Mouse (Mus musculus) hindbrain, embryonic 13.5 days (tissue): ENCODE results near the gene Dhtkd1. TPM values are rescaled to one million over a fixed set of nuclear protein-coding genes. Genes with fewer than 3 reads are reported as not detected.
"Not testable (repeated sequence)": the region's sequence is repeated elsewhere in the genome, so short reads cannot be mapped to it uniquely, and the experiment has no call there.

ENCODE experiments used
- ATAC-seq: fragments of 200-750 bp; cut with Nextera tagmentation; 2 replicates; pipeline ENCODE4 v1.8.0; 2017; ENCODE audit warnings: moderate TSS enrichment; ENCODE audit not compliant: low FRiP score
- H3K27ac ChIP-seq: fragments of 300-500 bp; sonication (generic); 2 replicates; pipeline ENCODE4 v1.5.1; 2015; ENCODE audit warnings: inconsistent platforms, mild to moderate bottlenecking, moderate library complexity
- H3K27me3 ChIP-seq: fragments of 300-500 bp; sonication (generic); 2 replicates; pipeline ENCODE4 v1.6.1; 2015; ENCODE audit warnings: mild to moderate bottlenecking, inconsistent platforms
- H3K36me3 ChIP-seq: fragments of 300-500 bp; sonication (generic); 2 replicates; pipeline ENCODE4 v1.6.1; 2015; ENCODE audit warnings: mild to moderate bottlenecking, inconsistent platforms
- H3K4me1 ChIP-seq: fragments of 300-500 bp; sonication (generic); replicated peaks from 2 replicates; pipeline ENCODE4 v1.6.1; 2015; ENCODE audit warnings: inconsistent platforms
- H3K4me2 ChIP-seq: fragments of 300-500 bp; sonication (generic); 2 replicates; pipeline ENCODE4 v1.6.1; 2015; ENCODE audit warnings: inconsistent platforms, mild to moderate bottlenecking, moderate library complexity
- H3K4me3 ChIP-seq: fragments of 300-500 bp; sonication (generic); 2 replicates; pipeline ENCODE4 v1.5.1; 2015; ENCODE audit warnings: mild to moderate bottlenecking, inconsistent platforms
- H3K9ac ChIP-seq: fragments of 300-500 bp; sonication (generic); 2 replicates; pipeline ENCODE4 v1.6.1; 2015; ENCODE audit warnings: mild to moderate bottlenecking, inconsistent platforms
- H3K9me3 ChIP-seq: fragments of 300-500 bp; sonication (generic); 2 replicates; pipeline ENCODE4 v1.6.1; 2016; ENCODE audit warnings: inconsistent platforms
- WGBS: fragments of 180-500 bp; shearing (Covaris S2); methylation state at CpG from one replicate; pipeline ENCODE4 v1.1.7; 2015; 5-methylcytosine and 5-hydroxymethylcytosine counted together
- polyA plus RNA-seq: library from polyadenylated mRNA; unstranded; fragments of >200 nt; fragmentation: Nextera tagmentation; extraction: Ambion mirVana; gene quantifications from 2 replicates; pipeline ENCODE4 v1.2.1, GENCODE M21; 2015

The Dhtkd1 gene
- polyA plus RNA-seq, result 7.1 and 7.4 TPM in 2 replicates

- Histone ChIP-seq H3K9me3 (no peaks in the 10 kb centered on the region), H3K27me3 (no peaks in the 10 kb centered on the region), H3K27ac (peak within 1 kb of the TSS; percentile 73), H3K36me3 (no peaks in the 10 kb centered on the region), H3K4me1 (peaks cover 20% of the 10 kb centered on the region), H3K4me3 (peak within 1 kb of the TSS; percentile 61), H3K9ac (peak within 1 kb of the TSS; percentile 87), H3K4me2 (peak within 1 kb of the TSS; percentile 78)
- ATAC-seq, result peak; percentile 94
- under 1% methylated on average over 36 of the region's 36 CpGs for WGBS
Measured at GRCm38 (mm10) chr2:5942416-5943032, at the start of gene Dhtkd1. Gene Dhtkd1, minus strand, starts transcription at chr2:5942792.

DNA sequence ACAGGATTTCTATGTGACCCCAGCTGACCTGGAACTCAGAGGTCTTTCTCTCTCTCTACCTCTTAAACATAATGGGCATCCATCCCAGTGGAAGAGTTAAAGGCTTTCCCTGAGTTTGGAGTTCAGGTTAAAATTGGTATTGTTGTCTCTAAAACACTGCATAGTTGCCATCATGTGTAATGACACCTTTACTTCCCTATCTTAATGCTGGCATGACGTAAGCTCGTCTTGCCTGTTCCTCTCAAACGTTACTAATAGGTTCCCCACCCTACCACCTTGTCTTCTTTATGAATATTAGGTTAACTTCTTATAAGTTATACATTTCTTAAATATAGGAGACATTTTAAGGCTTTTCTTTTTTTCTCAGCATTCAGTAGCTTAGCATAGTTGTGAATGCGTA is 34.9 kb upstream of the Dhtkd1 start:
- Histone ChIP-seq H3K9ac (no peak overlapping the region), H3K4me2 (no peak overlapping the region), H3K9me3 (no peaks in the 10 kb centered on the region), H3K36me3 (peaks cover 34% of the 10 kb centered on the region), H3K27ac (no peak overlapping the region), H3K4me3 (no peak overlapping the region), H3K27me3 (no peaks in the 10 kb centered on the region), H3K4me1 (no peaks in the 10 kb centered on the region)
- 93% methylated on average over 4 of the region's 4 CpGs for whole genome bisulfite sequencing
- no peak for ATAC-seq

DNA sequence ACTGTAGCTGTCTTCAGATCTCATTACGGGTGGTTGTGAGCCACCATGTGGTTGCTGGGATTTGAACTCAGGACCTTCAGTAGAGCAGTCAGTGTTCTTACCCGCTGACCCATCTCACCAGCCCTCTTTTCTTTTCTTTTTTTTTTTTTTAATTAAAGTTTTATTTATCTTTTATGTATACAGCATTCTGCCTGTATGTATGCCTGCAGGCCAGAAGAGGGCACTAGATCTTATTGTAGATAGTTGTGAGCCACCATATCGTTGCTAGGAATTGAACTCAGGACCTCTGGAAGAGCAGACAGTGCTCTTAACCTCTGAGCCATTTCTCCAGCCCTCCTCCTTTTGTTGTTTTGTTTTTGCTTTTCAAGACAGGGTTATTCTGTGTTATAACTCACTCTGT is 28.0 kb upstream of the Dhtkd1 start:
- ATAC-seq, H3K4me1 ChIP-seq, H3K4me2 ChIP-seq, H3K27ac ChIP-seq, H3K9ac ChIP-seq, H3K27me3 ChIP-seq, H3K9me3 ChIP-seq, H3K4me3 ChIP-seq: not testable (repeated sequence)
- 96% methylated on average over 3 of the region's 3 CpGs for WGBS
- peaks cover 22% of the 10 kb centered on the region for H3K36me3 ChIP-seq

DNA sequence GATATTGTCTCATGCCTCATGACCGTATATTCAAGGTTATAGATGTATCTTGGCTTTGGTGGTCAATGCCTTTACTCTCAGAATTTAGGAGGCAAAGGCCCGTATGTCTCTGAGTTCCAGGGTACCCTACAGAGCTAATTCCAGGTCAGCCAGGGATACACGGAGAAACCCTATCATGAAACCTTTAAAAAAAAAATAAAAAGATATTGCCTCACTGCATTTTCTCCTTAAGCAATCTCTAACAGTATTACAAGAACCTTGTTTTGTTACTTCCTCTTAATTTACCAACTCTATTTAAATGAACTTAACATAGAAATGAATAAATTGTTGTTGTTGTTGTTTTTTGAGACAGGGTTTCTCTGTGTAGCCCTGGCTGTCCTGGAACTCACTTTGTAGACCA is 23.4 kb upstream of the Dhtkd1 start:
- no peaks in the 10 kb centered on the region for H3K27me3 ChIP-seq
- peaks cover 8% of the 10 kb centered on the region; the same call in 1 of the 2 replicates for H3K4me1 ChIP-seq
- no peak overlapping the region for H3K4me2 ChIP-seq
- H3K4me3 ChIP-seq, result no peak overlapping the region
- WGBS, result 97% methylated on average over 3 of the region's 3 CpGs
- no peaks in the 10 kb centered on the region for H3K9me3 ChIP-seq
- no peak for ATAC-seq
- H3K9ac ChIP-seq, result no peak overlapping the region
- peaks cover 31% of the 10 kb centered on the region for H3K36me3 ChIP-seq
- H3K27ac ChIP-seq, result no peak overlapping the region

- WGBS, result 90% methylated on average over 4 of the region's 4 CpGs
- not testable (repeated sequence) for H3K4me3 ChIP-seq, ATAC-seq, H3K4me1 ChIP-seq, H3K9ac ChIP-seq, H3K9me3 ChIP-seq, H3K4me2 ChIP-seq, H3K27ac ChIP-seq, H3K27me3 ChIP-seq
- peaks cover 41% of the 10 kb centered on the region for H3K36me3 ChIP-seq
Measured at GRCm38 (mm10) chr2:5963729-5964128, 21.1 kb upstream of the Dhtkd1 start.

DNA sequence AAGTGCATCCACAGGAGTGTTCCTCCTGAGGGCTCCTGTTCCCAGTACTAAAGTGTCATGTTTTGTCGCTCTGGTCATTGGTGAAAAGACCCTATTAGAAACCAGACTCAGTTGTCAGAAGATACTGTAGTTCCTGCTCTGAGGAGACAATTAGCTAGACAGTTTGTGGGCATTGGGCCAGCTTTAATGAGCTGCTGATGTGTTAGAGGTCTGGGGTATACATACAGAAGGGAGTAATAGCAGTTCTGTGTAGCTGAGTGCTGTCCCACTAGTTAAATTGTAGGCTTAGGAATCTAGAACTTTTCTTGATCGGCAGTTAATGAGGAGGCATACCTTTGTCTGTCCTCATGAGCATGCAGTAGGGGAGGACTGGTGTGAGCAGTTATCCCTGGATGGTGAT is 19.7 kb upstream of the Dhtkd1 start:
- H3K4me1 ChIP-seq, result peaks cover 8% of the 10 kb centered on the region; the same call in 1 of the 2 replicates
- no peak overlapping the region for H3K4me2 ChIP-seq
- H3K4me3 ChIP-seq, result no peak overlapping the region
- H3K9ac ChIP-seq, result no peak overlapping the region
- no peaks in the 10 kb centered on the region for H3K27me3 ChIP-seq
- ATAC-seq, result 0 out of 2 replicates have a peak, but pooled peaks have one; percentile 17
- peaks cover 56% of the 10 kb centered on the region for H3K36me3 ChIP-seq
- H3K9me3 ChIP-seq, result no peaks in the 10 kb centered on the region
- 63% methylated on average over 2 of the region's 2 CpGs for WGBS
- no peak overlapping the region for H3K27ac ChIP-seq

DNA sequence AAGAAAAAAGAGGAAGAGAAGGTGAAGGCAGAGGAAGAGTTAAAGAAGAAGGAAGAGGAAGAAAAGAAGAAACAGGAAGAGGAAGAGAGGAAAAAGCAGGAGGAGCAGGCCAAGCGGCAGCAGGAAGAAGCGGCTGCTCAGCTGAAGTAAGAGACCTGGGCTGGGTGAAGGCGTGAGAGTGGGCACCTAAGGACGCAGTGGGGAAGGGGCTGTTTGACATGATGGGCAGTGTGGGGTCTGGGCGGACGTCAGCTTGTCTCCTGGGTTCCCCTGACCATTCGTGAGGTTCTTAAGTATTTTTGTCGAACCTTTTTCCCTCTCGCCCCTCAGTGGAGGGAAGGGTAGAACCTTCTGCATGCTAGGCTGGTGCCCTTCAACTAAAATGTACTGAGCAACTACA is 15.1 kb upstream of the Dhtkd1 start:
- Histone ChIP-seq H3K4me2 (no peak overlapping the region), H3K4me1 (peaks cover 13% of the 10 kb centered on the region; the same call in 1 of the 2 replicates), H3K9me3 (no peaks in the 10 kb centered on the region), H3K4me3 (no peak overlapping the region), H3K27me3 (no peaks in the 10 kb centered on the region), H3K36me3 (peaks cover 41% of the 10 kb centered on the region), H3K9ac (no peak overlapping the region), H3K27ac (no peak overlapping the region)
- 94% methylated on average over 9 of the region's 9 CpGs for WGBS
- ATAC-seq, result no peak

GRCm38 (mm10) chr2:5951621-5952211 is 9.1 kb upstream of the Dhtkd1 start:
- Histone ChIP-seq H3K9ac (peak overlapping the region; percentile 93), H3K9me3 (no peaks in the 10 kb centered on the region), H3K4me1 (peaks cover 20% of the 10 kb centered on the region), H3K27ac (peak overlapping the region; percentile 90), H3K4me3 (peak overlapping the region; percentile 94), H3K36me3 (no peaks in the 10 kb centered on the region), H3K27me3 (no peaks in the 10 kb centered on the region), H3K4me2 (peak overlapping the region; percentile 89)
- no peak for ATAC-seq
- WGBS, result under 1% methylated on average over 44 of the region's 46 CpGs

DNA sequence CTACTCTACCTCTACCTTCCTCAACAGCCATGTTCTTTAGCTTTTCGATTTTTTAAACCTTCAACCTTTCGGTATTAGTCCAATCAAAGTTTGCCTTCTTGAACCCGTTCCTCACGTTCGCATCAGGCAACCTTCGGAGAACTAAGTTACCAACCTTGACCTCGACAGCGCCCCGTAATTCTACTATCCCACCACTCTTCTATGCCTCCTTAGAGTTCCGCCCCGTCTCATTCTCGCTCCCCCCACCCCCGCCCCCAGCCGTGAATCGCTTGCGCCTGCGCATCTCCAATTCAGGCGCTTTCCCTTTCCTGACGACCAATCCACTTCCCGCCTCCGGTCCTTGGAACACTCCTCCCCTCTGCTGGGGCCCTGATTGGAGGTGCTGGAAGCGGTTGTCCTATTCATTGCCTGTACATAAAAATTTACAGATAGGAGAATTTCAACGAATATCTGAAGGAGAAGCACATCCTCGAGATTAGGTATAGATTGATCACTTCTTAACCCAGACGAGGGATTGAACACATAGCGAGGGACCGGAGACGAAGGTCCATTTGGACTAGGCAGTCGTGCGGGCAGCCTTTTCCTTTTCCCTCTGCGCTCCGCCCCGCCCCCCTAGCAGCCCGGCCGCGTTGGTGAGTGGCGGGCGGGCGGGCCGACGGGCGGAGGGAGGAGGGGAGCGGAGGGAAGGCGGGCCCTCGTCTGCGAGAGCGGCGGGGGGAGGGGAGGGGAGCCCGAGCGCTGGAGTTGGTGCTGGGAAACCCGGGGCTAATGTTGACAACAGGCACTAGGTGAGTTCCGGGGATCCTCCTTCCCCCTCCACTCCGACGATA is 8.4 kb upstream of the Dhtkd1 start, which contains the start of gene Upf2:
Gene Upf2, plus strand, starts transcription at position 704 of the 830 bp plus-strand sequence.
- peak within 1 kb of the TSS; percentile 89 for H3K4me2 ChIP-seq
- peaks cover 20% of the 10 kb centered on the region for H3K4me1 ChIP-seq
- H3K27ac ChIP-seq, result peak within 1 kb of the TSS; percentile 90
- no peaks in the 10 kb centered on the region for H3K27me3 ChIP-seq
- H3K36me3 ChIP-seq, result no peaks in the 10 kb centered on the region
- H3K9ac ChIP-seq, result peak within 1 kb of the TSS; percentile 93
- H3K9me3 ChIP-seq, result no peaks in the 10 kb centered on the region
- WGBS, result under 1% methylated on average over 45 of the region's 54 CpGs
- H3K4me3 ChIP-seq, result peak within 1 kb of the TSS; percentile 94
- ATAC-seq, result peak; percentile 96

- peak overlapping the region; percentile 94 for H3K4me3 ChIP-seq
- H3K27me3 ChIP-seq, result no peaks in the 10 kb centered on the region
- WGBS, result 11% methylated on average over 6 of the region's 6 CpGs
- H3K9ac ChIP-seq, result peak overlapping the region; percentile 63
- no peaks in the 10 kb centered on the region for H3K9me3 ChIP-seq
- peak overlapping the region; percentile 89 for H3K4me2 ChIP-seq
- H3K4me1 ChIP-seq, result peaks cover 20% of the 10 kb centered on the region
- ATAC-seq, result no peak
- no peaks in the 10 kb centered on the region for H3K36me3 ChIP-seq
- H3K27ac ChIP-seq, result peak overlapping the region; percentile 30
Measured at GRCm38 (mm10) chr2:5950305-5950704, 7.7 kb upstream of the Dhtkd1 start.

DNA sequence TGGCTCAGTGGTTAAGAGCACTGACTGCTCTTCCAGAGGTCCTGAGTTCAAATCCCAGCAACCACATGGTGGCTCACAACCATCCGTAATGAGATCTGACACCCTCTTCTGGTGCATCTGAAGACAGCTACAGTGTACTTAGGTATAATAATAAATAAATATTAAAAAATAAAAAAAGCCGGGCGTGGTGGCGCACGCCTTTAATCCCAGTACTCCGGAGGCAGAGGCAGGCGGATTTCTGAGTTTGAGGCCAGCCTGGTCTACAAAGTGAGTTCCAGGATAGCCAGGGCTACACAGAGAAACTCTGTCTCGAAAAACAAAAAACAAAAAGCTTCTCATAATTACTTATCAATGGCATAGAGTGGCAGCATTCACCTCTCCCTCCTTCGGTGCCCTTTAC is 7.2 kb upstream of the Dhtkd1 start:
- H3K9me3 ChIP-seq, ATAC-seq, H3K9ac ChIP-seq, H3K36me3 ChIP-seq, H3K27me3 ChIP-seq: not testable (repeated sequence)
- 96% methylated on average over 9 of the region's 9 CpGs for WGBS
- H3K4me1 ChIP-seq, result peaks cover 20% of the 10 kb centered on the region
- H3K4me2 ChIP-seq, result peak overlapping the region; percentile 89
- H3K4me3 ChIP-seq, result peak overlapping the region; percentile 94
- H3K27ac ChIP-seq, result 0 out of 2 replicates have a peak overlapping the region, but pooled peaks have one; percentile 30

- 84% methylated on average over 2 of the region's 2 CpGs for WGBS
- H3K9ac ChIP-seq, result no peak overlapping the region
Measured at GRCm38 (mm10) chr2:5948964-5949363, 6.4 kb upstream of the Dhtkd1 start.

More at GRCm38 (mm10) chr2:5948964-5949363, 6.4 kb upstream of the Dhtkd1 start:
- no peak overlapping the region for H3K4me2 ChIP-seq
- H3K27ac ChIP-seq, result no peak overlapping the region
- peaks cover 20% of the 10 kb centered on the region for H3K4me1 ChIP-seq
- H3K4me3 ChIP-seq, result no peak overlapping the region
- H3K36me3 ChIP-seq, result no peaks in the 10 kb centered on the region
- no peaks in the 10 kb centered on the region for H3K9me3 ChIP-seq
- no peak for ATAC-seq
- no peaks in the 10 kb centered on the region for H3K27me3 ChIP-seq
